Mouse (Mus musculus) liver, embryonic 14.5 days (tissue): ENCODE data around the gene Klhdc7b.

ENCODE experiments used
- CTCF ChIP-seq: IDR thresholded peaks from 2 replicates; pipeline ENCODE4 v1.5.1; 2016; ENCODE audit warnings: antibody characterized with exemption, low read depth, control low read depth
- EP300 ChIP-seq: IDR thresholded peaks from 2 replicates; pipeline ENCODE4 v1.6.1; 2016; ENCODE audit warnings: antibody characterized with exemption, low read depth

- TF ChIP-seq CTCF, result no peak
- TF ChIP-seq EP300, result no peak
Measured at GRCm38 (mm10) chr15:89424621-89425020, 39.9 kb downstream of the Klhdc7b start.
